Mouse (Mus musculus) cerebellum, postnatal 36 days (tissue): ENCODE measurements around the gene Isca1.
"Not testable (repeated sequence)": the region's sequence is repeated elsewhere in the genome, so short reads cannot be mapped to it uniquely, and the experiment has no call there.

Experiments
- DNase-seq, 2 experiments: peaks; one replicate each; pipeline ENCODE4 v3.0.0; 2021 to 2022; ENCODE audit warnings: mixed read lengths in 2 of 2

Isca1 gene

GRCm38 (mm10) chr13:59746164-59746563 lies 23.4 kb downstream of the Isca1 start:
- no peak for DNase-seq

- no peak for DNase-seq
These were observed 24.1 kb downstream of the Isca1 start for GRCm38 (mm10) chr13:59745462-59745861.

- no peak for DNase-seq
These were observed 27.9 kb downstream of the Isca1 start for GRCm38 (mm10) chr13:59741697-59742096.

GRCm38 (mm10) chr13:59741096-59741495 lies 28.5 kb downstream of the Isca1 start:
- DNase-seq = no peak

GRCm38 (mm10) chr13:59739397-59739796 lies 30.2 kb downstream of the Isca1 start:
- DNase-seq = no peak

GRCm38 (mm10) chr13:59738455-59738854 lies 31.2 kb downstream of the Isca1 start:
- no peak for DNase-seq

- no peak for DNase-seq
These were observed 34.4 kb downstream of the Isca1 start for GRCm38 (mm10) chr13:59735190-59735589.

GRCm38 (mm10) chr13:59734347-59734746 lies 35.3 kb downstream of the Isca1 start:
- not testable (repeated sequence) for DNase-seq

- no peak for DNase-seq
These were observed 35.7 kb downstream of the Isca1 start for GRCm38 (mm10) chr13:59733936-59734335.

- no peak for DNase-seq
These were observed 38.0 kb downstream of the Isca1 start, which contains the start of gene Spata31d1d for GRCm38 (mm10) chr13:59731652-59732051. Gene Spata31d1d, minus strand, starts transcription at chr13:59731752.

- DNase-seq = peak; percentile 84 to 86
These were observed 41.1 kb downstream of the Isca1 start for GRCm38 (mm10) chr13:59728378-59729093.

GRCm38 (mm10) chr13:59726139-59726867 lies 43.3 kb downstream of the Isca1 start:
- no peak for DNase-seq

- DNase-seq = not testable (repeated sequence)
These were observed 47.5 kb downstream of the Isca1 start for GRCm38 (mm10) chr13:59722089-59722488.

GRCm38 (mm10) chr13:59719475-59719874 lies 50.1 kb downstream of the Isca1 start:
- no peak for DNase-seq

- not testable (repeated sequence) for DNase-seq
These were observed 50.7 kb downstream of the Isca1 start for GRCm38 (mm10) chr13:59718857-59719440.

GRCm38 (mm10) chr13:59713710-59714109 lies 55.9 kb downstream of the Isca1 start:
- no peak for DNase-seq

- DNase-seq = not testable (repeated sequence)
These were observed 57.6 kb downstream of the Isca1 start, which contains the start of gene Spata31d1b for GRCm38 (mm10) chr13:59711984-59712383. Gene Spata31d1b, plus strand, starts transcription at chr13:59712284.

- no peak for DNase-seq
These were observed 59.4 kb downstream of the Isca1 start, which contains the start of gene Spata31d1a for GRCm38 (mm10) chr13:59710230-59710629. Gene Spata31d1a, minus strand, starts transcription at chr13:59710330.
